Mouse (Mus musculus): ENCODE measurements around the gene Plcd3.

GRCm38 (mm10) chr11:103116959-103117590, 15.6 kb upstream of the Plcd3 start:
- no peak for TF ChIP-seq GATA1 (IDR thresholded peaks at IDR 0.05; ENCODE audit: borderline replicate concordance, low read length)
- TF ChIP-seq FLI1 (IDR thresholded peaks at IDR 0.05; ENCODE audit: low read length), result no peak

Measured in megakaryocyte, embryonic 14.5 days (primary cell).